Mouse (Mus musculus): ENCODE measurements around the gene Mansc1.

- no peak for TF ChIP-seq CTCF (IDR thresholded peaks at IDR 0.05; ENCODE audit: low read depth)
- TF ChIP-seq EP300 (IDR thresholded peaks at IDR 0.05; ENCODE audit: low read depth) = no peak
Observed at GRCm38 (mm10) chr6:134610380-134610779, 21.9 kb downstream of the Mansc1 start.
